Mouse (Mus musculus) liver, embryonic 11.5 days (tissue): ENCODE data around the gene Cyp2j7. TPM values are rescaled to one million over a fixed set of nuclear protein-coding genes. Genes with fewer than 3 reads are reported as not detected.

ENCODE experiments used
- ATAC-seq: fragments of 200-750 bp; cut with Nextera tagmentation; replicated peaks from 2 replicates; pipeline ENCODE4 v1.8.0; 2017; ENCODE audit warnings: moderate number of reproducible peaks, mild to moderate bottlenecking, moderate TSS enrichment, moderate library complexity; ENCODE audit not compliant: low FRiP score
- DNase-seq: peaks from one replicate; pipeline ENCODE4 v3.0.0-alpha.2; 2017; ENCODE audit warnings: low spot score
- H3K27ac ChIP-seq: fragments of 300-500 bp; sonication (generic); 2 replicates; pipeline ENCODE4 v1.5.1; 2014; ENCODE audit warnings: mild to moderate bottlenecking, low read depth, low read length, control low read depth
- H3K27me3 ChIP-seq: fragments of 300-500 bp; sonication (generic); replicated peaks from 2 replicates; pipeline ENCODE4 v1.6.1; 2014; ENCODE audit warnings: low read length, mixed read lengths; ENCODE audit not compliant: control insufficient read depth, insufficient read depth
- H3K36me3 ChIP-seq: fragments of 300-500 bp; sonication (generic); 2 replicates; pipeline ENCODE4 v1.6.1; 2014; ENCODE audit warnings: mild to moderate bottlenecking, low read length, moderate library complexity, mixed read lengths; ENCODE audit not compliant: control insufficient read depth, insufficient read depth
- H3K4me1 ChIP-seq: fragments of 300-500 bp; sonication (generic); replicated peaks from 2 replicates; pipeline ENCODE4 v1.6.1; 2014; ENCODE audit warnings: low read length, mixed read lengths; ENCODE audit not compliant: control insufficient read depth, insufficient read depth
- H3K4me2 ChIP-seq: fragments of 300-500 bp; sonication (generic); 2 replicates; pipeline ENCODE4 v1.6.1; 2014; ENCODE audit warnings: mild to moderate bottlenecking, control low read depth, moderate library complexity
- H3K4me3 ChIP-seq: fragments of 300-500 bp; sonication (generic); 2 replicates; pipeline ENCODE4 v1.5.1; 2014; ENCODE audit warnings: low read depth, low read length, control low read depth
- H3K9ac ChIP-seq: fragments of 300-500 bp; sonication (generic); 2 replicates; pipeline ENCODE4 v1.6.1; 2014; ENCODE audit warnings: low read depth, low read length, control low read depth
- H3K9me3 ChIP-seq: fragments of 300-500 bp; sonication (generic); 2 replicates; pipeline ENCODE4 v1.6.1; 2016; ENCODE audit warnings: low read length, inconsistent platforms, mixed read lengths; ENCODE audit not compliant: control insufficient read depth
- WGBS: fragments of 180-500 bp; shearing (Covaris S2); extraction: QIAGEN DNeasy Blood & Tissue Kit; methylation state at CpG from one replicate; pipeline ENCODE4 v1.1.7; 2014; 5-methylcytosine and 5-hydroxymethylcytosine counted together
- polyA plus RNA-seq: library from polyadenylated mRNA; unstranded; fragments of >200 nt; fragmentation: Nextera tagmentation; extraction: Ambion mirVana; gene quantifications from 2 replicates; pipeline ENCODE4 v1.2.1, GENCODE M21; 2014

Cyp2j7 gene
- polyA plus RNA-seq, 1 experiment from 2014 or later = not detected

DNA sequence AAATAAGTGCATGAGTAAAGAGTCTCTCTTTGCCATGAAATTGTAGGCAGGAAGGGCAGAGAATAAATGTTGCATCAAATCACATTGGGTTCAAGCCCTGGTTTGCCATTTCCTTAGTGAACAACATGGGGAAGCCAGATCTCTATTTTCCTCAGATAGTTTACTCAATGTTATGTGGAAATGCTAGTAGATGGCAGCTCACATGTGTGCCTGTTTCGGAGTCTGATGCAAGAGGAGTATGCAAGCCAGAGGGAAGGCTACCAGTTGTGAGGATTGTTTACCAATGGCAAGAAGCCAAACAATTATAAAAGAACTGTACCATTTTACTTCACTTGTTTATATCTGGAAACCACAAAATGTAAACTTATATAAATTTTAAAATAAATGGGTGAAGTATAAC is 74.9 kb downstream of the Cyp2j7 start:
- Histone ChIP-seq H3K4me1 (no peaks in the 10 kb centered on the region), H3K27me3 (no peaks in the 10 kb centered on the region), H3K9me3 (no peaks in the 10 kb centered on the region), H3K27ac (no peak overlapping the region), H3K36me3 (no peaks in the 10 kb centered on the region), H3K4me3 (no peak overlapping the region), H3K9ac (no peak overlapping the region), H3K4me2 (no peak overlapping the region)
- ATAC-seq (no peak), DNase-seq (no peak)
- 61% methylated on average over 1 of the region's 1 CpGs for WGBS

Other genes starting within 250 kb of the Cyp2j7 start
- gene Cyp2j13, start 159.1 kb downstream of the Cyp2j7 start, polyA plus RNA-seq = not detected in 2 replicates
- not detected in 2 replicates for gene Cyp2j12, start 95.5 kb downstream of the Cyp2j7 start, polyA plus RNA-seq
- not detected in 2 replicates for gene Cyp2j11, start 112.0 kb upstream of the Cyp2j7 start, polyA plus RNA-seq